Mouse (Mus musculus): ENCODE results near the gene Tnnc2. TPM values are rescaled to one million over a fixed set of nuclear protein-coding genes. Genes with fewer than 3 reads are reported as not detected.
A peak's percentile ranks its signal among the peaks of the same experiment; 100 is the strongest.

The Tnnc2 gene
- polyA plus RNA-seq, 1 experiment = 2.2 TPM

DNA sequence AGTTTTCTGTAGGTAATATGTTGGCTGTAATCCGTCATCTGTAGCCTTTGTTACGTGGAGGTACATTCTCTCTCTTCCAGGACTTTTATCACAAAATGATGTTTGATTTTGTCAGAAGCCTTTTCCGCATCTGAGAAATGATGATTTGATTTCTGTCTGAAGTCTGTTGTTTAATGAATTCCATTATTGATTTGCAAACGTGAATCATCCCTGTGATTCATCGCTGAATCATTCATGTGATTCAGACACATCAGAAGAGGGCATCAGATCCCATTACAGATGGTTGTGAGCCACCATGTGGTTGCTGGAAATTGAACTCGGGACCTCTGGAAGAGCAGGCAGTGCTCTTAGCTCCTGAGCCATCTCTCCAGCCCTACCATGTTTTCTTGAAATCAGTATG, 30.8 kb downstream of the Tnnc2 start:
- 75% methylated on average over 6 of the region's 6 CpGs for WGBS
- no peak for DNase-seq (ENCODE audit: low read depth, low spot score)

DNA sequence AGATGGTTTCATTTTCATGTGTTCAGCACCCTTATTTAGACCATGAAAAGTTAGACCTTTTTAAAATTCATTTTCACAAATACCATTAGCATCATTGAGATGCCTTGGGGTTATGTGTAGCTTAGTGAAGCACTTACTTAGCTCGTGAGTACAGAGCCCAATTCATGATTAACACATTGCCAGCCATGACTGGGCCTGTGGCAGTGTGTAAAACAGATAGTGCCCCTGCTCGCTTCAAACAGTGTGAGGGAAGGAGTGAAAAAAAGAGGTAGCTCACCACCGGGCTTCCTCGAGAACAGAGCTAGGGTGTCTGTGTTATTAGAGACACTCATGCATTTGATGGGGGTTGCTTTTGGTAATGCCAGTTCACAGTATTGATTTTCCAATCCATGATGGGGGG, 31.6 kb downstream of the Tnnc2 start:
- WGBS = 80% methylated on average over 4 of the region's 4 CpGs
- no peak for DNase-seq (ENCODE audit: low read depth, low spot score)

DNA sequence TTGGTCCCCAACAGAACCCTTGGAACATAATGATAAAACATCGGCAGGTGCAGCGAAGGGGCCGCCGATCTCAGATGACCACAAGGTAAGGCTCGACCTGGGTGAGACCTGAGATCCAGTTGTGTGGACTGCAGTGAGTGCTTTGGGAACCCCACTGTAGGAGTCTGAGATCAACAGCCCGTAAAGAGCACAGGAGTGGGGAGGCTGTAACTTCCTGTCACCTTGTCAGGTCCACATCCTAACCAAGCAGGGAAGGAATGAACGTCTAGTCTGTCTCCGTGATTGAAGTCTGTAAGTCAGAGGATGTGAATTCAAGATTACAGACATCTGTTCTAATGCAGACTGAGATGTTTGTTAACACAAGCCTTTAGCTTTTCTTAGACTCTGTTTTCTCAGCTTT, 33.1 kb downstream of the Tnnc2 start:
- WGBS = 15% methylated on average over 8 of the region's 8 CpGs
- no peak for DNase-seq (ENCODE audit: low read depth, low spot score)

DNA sequence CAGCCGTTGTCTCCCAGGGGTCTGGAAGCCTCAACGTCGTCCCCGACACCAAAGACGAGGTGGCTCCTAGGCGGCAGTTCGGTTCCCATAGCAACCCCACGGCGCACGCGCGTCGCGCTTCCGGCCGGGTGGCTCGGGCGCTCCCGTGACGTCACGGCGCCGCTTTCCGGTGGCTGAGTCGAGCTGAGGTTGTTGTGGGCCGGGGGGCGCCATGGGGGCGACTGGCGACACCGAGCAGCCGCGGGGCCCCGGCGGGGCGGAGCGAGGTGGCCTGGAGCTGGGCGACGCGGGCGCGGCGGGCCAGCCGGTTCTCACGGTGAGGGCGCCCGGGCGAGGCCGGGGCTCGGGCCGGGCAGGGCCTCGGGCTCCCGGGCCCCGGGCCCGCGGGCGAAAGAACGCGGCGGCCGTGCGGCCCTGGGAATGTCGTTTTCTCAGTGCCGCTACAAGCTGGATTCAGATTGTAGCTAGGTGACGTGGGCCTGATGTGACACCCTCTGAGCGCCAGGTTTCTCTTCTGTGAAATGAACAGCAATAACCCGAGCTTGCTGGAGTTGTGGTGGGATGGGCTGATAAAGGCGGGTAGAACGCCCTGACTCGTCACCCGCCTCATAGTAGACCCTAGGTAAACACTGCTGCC, 33.8 kb downstream of the Tnnc2 start, which contains the start of the genes Wfdc3 and Dnttip1:
Gene Wfdc3, minus strand, starts transcription at position 89 of the 637 bp plus-strand sequence.
Gene Dnttip1, plus strand, starts transcription at position 141 of the 637 bp plus-strand sequence.
- no peak for DNase-seq (ENCODE audit: low read depth, low spot score)
- under 1% methylated on average over 70 of the region's 70 CpGs for WGBS

DNA sequence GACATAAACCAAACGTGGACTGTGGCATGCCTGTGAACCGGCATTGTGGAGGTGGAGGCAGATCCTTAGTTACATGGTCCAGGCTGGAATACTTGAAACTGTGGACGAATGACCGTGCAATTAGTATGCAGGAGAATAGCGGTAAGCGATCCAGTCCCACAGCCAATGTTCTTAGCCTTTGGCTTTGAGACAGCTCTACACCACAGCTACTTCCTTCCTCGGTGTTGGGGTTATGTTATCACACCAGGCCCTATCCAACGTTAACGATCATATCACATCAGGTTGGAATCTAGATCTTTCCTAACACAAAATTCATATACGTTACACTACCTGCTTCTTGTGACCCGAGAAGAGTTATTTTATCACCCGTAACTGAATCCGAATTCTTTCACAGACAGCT, 34.8 kb downstream of the Tnnc2 start:
- WGBS = 57% methylated on average over 13 of the region's 13 CpGs
- no peak for DNase-seq (ENCODE audit: low read depth, low spot score)

DNA sequence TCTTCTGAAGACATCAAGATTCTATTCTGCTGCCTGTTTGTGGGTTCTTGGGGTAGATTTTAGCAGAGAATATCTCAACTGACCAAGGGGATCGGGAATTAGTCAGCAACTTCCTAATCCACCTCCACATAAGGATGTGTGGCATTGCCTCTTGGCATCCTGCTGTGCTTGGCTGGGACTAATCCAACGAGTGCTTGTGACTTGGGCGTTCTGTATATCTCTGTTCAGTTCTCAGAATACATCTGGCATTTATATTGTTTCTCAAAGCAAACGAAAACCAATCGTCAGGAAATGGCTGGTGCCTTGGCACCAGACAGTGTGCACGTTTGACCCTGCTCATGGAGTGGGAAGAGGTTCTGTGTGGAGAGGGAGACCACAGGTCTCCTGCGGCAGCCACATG, 39.9 kb downstream of the Tnnc2 start:
- DNase-seq (ENCODE audit: low read depth, low spot score) = no peak
- 42% methylated on average over 7 of the region's 7 CpGs for WGBS

DNA sequence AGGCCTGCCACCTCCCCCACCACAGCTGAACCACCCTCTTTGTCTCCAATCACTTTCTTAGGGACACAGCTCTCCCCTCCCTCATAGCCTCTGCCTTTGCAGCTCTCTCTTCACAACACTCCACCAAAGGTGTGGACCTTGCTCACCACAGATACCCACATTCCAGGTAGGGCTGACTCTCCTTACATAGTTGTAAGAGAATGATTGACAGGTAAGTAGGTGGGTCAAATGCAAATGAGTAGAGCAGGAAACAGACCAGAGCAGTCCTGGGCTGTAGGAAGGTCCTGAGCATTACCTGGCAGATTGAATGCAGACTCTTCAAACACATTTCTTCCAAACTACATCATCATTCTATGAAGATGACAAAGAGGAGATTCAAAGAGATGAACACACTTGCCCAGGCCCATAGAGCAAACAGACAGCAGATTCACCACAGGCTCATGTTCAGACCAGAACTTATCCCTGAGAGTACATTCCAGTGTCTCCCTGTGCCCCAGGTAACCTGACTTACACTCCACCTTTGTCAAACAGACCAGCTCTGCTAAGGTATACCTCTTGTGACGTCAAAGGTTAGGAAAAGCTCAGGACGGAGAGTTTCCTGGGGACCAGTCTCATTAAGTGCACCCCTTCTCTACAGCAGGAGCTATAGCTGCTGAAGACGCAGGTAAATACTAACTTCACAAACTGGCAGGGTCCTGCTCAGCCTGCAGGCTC, 42.2 kb downstream of the Tnnc2 start:
- WGBS = 40% methylated on average over 3 of the region's 3 CpGs
- DNase-seq (ENCODE audit: low read depth, low spot score) = peak; percentile 71

DNA sequence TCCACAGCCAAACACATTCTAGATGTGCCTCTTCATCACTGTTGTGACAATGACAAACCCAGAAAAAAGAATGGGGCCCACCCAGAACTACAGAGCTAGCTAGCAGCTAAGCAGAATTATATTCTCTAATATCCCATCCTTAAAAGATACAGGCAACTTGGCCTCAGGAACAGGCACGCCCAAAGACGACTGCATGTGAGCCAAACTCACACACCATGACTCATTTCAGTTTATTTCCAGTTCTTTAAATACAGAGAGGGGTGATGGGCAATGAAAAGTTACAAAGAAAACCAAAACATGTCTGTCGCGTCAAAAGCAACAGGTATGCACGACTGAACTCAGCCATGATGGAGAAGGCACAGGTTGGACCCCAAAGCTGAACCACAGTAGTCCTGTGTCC, 44.3 kb downstream of the Tnnc2 start:
- no peak for DNase-seq (ENCODE audit: low read depth, low spot score)
- WGBS = 60% methylated on average over 5 of the region's 5 CpGs

DNA sequence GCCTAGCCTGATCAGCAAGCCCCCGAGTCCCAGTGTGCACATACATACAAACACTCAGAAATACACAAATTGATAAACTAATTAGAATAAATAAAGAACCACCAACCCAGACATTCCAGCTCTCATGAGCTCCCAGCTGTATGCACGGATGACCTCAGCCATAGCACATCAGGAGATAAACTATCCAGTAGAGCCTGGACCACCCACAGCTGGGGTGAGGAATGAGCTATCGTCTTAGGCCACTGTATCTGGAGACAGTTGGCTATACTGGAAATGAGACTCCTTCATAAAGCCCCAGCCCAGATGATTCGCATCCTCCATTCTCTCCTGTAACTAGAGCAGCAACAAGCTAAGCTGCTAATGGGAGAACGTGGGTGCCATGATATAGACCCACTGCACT, 44.9 kb downstream of the Tnnc2 start:
- WGBS = 85% methylated on average over 5 of the region's 5 CpGs

DNA sequence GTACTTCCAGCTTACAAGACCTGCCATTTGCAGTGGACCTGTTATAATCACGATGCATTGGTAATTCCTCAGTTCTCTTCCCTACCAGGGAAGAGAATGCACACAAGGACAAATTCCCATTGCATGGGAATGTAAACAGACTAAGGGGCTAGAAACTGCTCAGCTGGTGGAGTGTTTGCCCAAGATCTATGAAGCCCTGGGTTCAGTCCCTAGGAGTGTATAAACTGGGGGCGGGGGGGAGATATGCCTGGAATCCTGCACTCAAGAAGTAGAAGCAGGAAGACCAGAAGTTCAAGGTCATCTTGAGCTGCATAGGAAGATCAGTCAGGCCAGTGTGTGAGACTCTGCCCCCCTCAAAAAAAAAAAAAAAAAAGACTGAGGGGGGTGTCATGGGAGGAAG, 46.5 kb downstream of the Tnnc2 start:
- no peak for DNase-seq (ENCODE audit: low read depth, low spot score)
- WGBS = 63% methylated on average over 2 of the region's 2 CpGs

More for the DNA sequence above, 44.9 kb downstream of the Tnnc2 start:
- no peak for DNase-seq (ENCODE audit: low read depth, low spot score)

DNA sequence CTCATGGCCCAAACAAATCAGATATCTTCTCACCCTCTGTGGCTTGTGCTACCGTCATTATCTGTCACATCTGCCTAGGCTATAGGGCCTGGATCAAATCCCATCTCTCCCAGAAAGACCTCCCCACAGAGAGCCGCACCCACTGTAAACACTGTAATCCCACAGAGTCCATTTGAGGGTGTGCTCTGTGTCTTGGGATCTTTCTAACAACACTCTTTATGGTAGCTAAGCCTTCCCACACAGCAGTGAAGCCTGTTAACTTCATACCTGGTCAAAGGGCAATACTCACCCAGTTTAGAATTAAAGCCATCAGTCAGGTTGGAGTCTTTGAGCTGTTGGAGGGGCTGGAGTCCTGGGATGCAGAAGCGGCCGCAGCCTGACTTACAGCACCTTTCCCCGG, 48.0 kb downstream of the Tnnc2 start:
- peak; percentile 64 for DNase-seq (ENCODE audit: low read depth, low spot score)
- WGBS = 30% methylated on average over 5 of the region's 5 CpGs

Other genes starting within 250 kb of the Tnnc2 start
- gene Wfdc2, start 217.6 kb downstream of the Tnnc2 start, polyA plus RNA-seq (2012; rRNA removed) = 1.4 and 3.5 TPM in 2 replicates
- gene Spint3, start 206.5 kb downstream of the Tnnc2 start, polyA plus RNA-seq (2012; rRNA removed) = not detected in 2 replicates
- 0.29 TPM in 1 of 2 replicates, not detected in the other for gene Wfdc6a, start 194.5 kb downstream of the Tnnc2 start, polyA plus RNA-seq (2012; rRNA removed)
- not detected in 2 replicates for gene Eppin, start 186.4 kb downstream of the Tnnc2 start, polyA plus RNA-seq (2012; rRNA removed)
- gene Wfdc6b, start 166.4 kb downstream of the Tnnc2 start, polyA plus RNA-seq (2012; rRNA removed) = not detected in 2 replicates
- 0.05 TPM in 1 of 2 replicates, not detected in the other for gene Wfdc8, start 166.3 kb downstream of the Tnnc2 start, polyA plus RNA-seq (2012; rRNA removed)
- gene Wfdc16, start 141.2 kb downstream of the Tnnc2 start, polyA plus RNA-seq (2012; rRNA removed) = 0.14 TPM in 1 of 2 replicates, not detected in the other
- gene Wfdc10, start 123.9 kb downstream of the Tnnc2 start, polyA plus RNA-seq (2012; rRNA removed) = 0.73 TPM in 1 of 2 replicates, not detected in the other
- not detected in 2 replicates for gene Wfdc9, start 123.4 kb downstream of the Tnnc2 start, polyA plus RNA-seq (2012; rRNA removed)
- not detected in 2 replicates for gene Wfdc11, start 105.9 kb downstream of the Tnnc2 start, polyA plus RNA-seq (2012; rRNA removed)
- gene Wfdc13, start 94.9 kb downstream of the Tnnc2 start, polyA plus RNA-seq (2012; rRNA removed) = 0.10 and 0.32 TPM in 2 replicates
- gene Spint4, start 81.5 kb downstream of the Tnnc2 start, polyA plus RNA-seq (2012; rRNA removed) = not detected in 2 replicates
- not detected in 2 replicates for gene Spint5, start 64.7 kb downstream of the Tnnc2 start, polyA plus RNA-seq (2012; rRNA removed)
- gene Wfdc3, start 34.0 kb downstream of the Tnnc2 start, polyA plus RNA-seq (2012; rRNA removed) = 0.19 and 0.22 TPM in 2 replicates
- 17.3 and 27.6 TPM in 2 replicates for gene Dnttip1, start 34.0 kb downstream of the Tnnc2 start, polyA plus RNA-seq (2012; rRNA removed)
- gene Ube2c, start 10.1 kb downstream of the Tnnc2 start, polyA plus RNA-seq (2012; rRNA removed) = 154 and 183 TPM in 2 replicates
- 9.1 and 9.9 TPM in 2 replicates for gene Snx21, start 5.9 kb upstream of the Tnnc2 start, polyA plus RNA-seq (2012; rRNA removed)
- gene Acot8, start 24.9 kb upstream of the Tnnc2 start, polyA plus RNA-seq (2012; rRNA removed) = 63.0 and 82.8 TPM in 2 replicates
- gene Zswim3, start 25.1 kb upstream of the Tnnc2 start, polyA plus RNA-seq (2012; rRNA removed) = 4.0 and 4.8 TPM in 2 replicates
- gene Zswim1, start 42.7 kb upstream of the Tnnc2 start, polyA plus RNA-seq (2012; rRNA removed) = 8.1 and 8.3 TPM in 2 replicates
- gene Spata25, start 48.6 kb upstream of the Tnnc2 start, polyA plus RNA-seq (2012; rRNA removed) = not detected in 2 replicates
- gene Ctsa, start 52.9 kb upstream of the Tnnc2 start, polyA plus RNA-seq (2012; rRNA removed) = 195 and 290 TPM in 2 replicates
- gene Neurl2, start 53.5 kb upstream of the Tnnc2 start, polyA plus RNA-seq (2012; rRNA removed) = 3.3 and 3.5 TPM in 2 replicates
- gene Pltp, start 77.7 kb upstream of the Tnnc2 start, polyA plus RNA-seq (2012; rRNA removed) = 35.7 and 46.7 TPM in 2 replicates
- 30.8 and 34.3 TPM in 2 replicates for gene Pcif1, start 99.3 kb upstream of the Tnnc2 start, polyA plus RNA-seq (2012; rRNA removed)
- 18.5 and 26.1 TPM in 2 replicates for gene Zfp335, start 131.8 kb upstream of the Tnnc2 start, polyA plus RNA-seq (2012; rRNA removed)
- gene Mmp9, start 160.8 kb upstream of the Tnnc2 start, polyA plus RNA-seq (2012; rRNA removed) = 6.9 and 21.8 TPM in 2 replicates
- 0.50 and 0.95 TPM in 2 replicates for gene Slc12a5, start 180.8 kb upstream of the Tnnc2 start, polyA plus RNA-seq (2012; rRNA removed)